Comparison of ENCODE assay signal across 8 mouse cellular contexts in the genomic region with DNA sequence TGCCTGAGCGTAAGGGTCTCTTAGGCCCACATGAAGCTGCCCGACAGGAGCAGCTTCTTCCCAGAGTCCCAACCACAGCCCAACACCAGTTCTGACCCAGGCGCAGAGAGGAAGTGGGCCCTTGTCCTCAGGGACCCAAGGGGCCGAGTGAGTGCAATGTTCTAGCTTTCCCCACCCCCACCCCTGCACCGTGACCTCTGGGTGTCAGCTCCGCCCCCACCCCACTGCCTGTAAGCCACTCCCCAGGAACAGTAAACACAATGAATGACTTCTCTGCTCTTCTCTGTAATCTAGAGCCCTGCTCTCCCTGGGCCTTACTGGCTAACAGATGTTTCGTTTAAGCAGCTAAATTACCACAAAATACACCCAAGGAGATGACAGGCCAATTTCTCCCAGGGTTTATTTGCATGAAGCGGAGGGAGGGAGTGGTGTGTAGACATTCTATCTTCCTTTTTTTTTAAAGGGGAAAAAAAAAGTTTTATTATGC. TPM values are rescaled to one million over a fixed set of nuclear protein-coding genes. Genes with fewer than 3 reads are reported as not detected.
DNase-seq lines count a peak whose midpoint lies in the region; ATAC-seq lines count a peak whose summit lies in the region.

No protein-coding gene starts in this region.

- peak; percentile 70 for DNase-seq in CD4-positive, CD25-positive, alpha-beta regulatory T cell, adult 2 months (ENCODE audit: low read depth, low spot score)
- DNase-seq in embryo, embryonic 11 days = peak; percentile 75
- DNase-seq in testis, postnatal 14 days (ENCODE audit: low spot score) = no peak
- no peak for DNase-seq in frontal cortex, postnatal 36 days (ENCODE audit: low spot score in 2 of 2)
- no peak for DNase-seq in c-Kit-positive CD71-positive TER-119-positive erythroid progenitor cells, embryonic 14.5 days (ENCODE audit: low spot score)

- H3K27me3 ChIP-seq in hindbrain, embryonic 13.5 days = no peaks in the 10 kb centered on the region
- no peaks in the 10 kb centered on the region for H3K27me3 ChIP-seq in liver, embryonic 12.5 days (replicated peaks)

- peak overlapping the region; percentile 10; the same call in 1 of the 2 replicates for H3K4me2 ChIP-seq in hindbrain, embryonic 13.5 days
- H3K4me2 ChIP-seq in liver, embryonic 12.5 days = peak overlapping the region; percentile 40

- WGBS in hindbrain, embryonic 13.5 days = 9% methylated on average over 8 of the region's 8 CpGs
- WGBS in liver, embryonic 12.5 days (ENCODE audit: insufficient replicate concordance) = 12% methylated on average over 8 of the region's 8 CpGs

- no peak for ATAC-seq in hindbrain, embryonic 13.5 days (ENCODE audit: low FRiP score)
- ATAC-seq in liver, embryonic 12.5 days = peak; percentile 69
- ATAC-seq in monocyte, adult 5-6 weeks (replicated peaks; ENCODE audit: insufficient number of reproducible peaks, low FRiP score, low TSS enrichment, poor library complexity, severe bottlenecking) = peak; percentile 68

- H3K4me1 ChIP-seq in hindbrain, embryonic 13.5 days (replicated peaks) = peaks cover 94% of the 10 kb centered on the region
- peaks cover 82% of the 10 kb centered on the region for H3K4me1 ChIP-seq in liver, embryonic 12.5 days

- no peak overlapping the region for H3K9ac ChIP-seq in hindbrain, embryonic 13.5 days
- H3K9ac ChIP-seq in liver, embryonic 12.5 days = peak overlapping the region; percentile 29; the same call in 1 of the 2 replicates

- H3K27ac ChIP-seq in hindbrain, embryonic 13.5 days = peak overlapping the region; percentile 87
- peak overlapping the region; percentile 68 for H3K27ac ChIP-seq in liver, embryonic 12.5 days

- H3K36me3 ChIP-seq in hindbrain, embryonic 13.5 days = no peaks in the 10 kb centered on the region
- no peaks in the 10 kb centered on the region for H3K36me3 ChIP-seq in liver, embryonic 12.5 days

- H3K9me3 ChIP-seq in hindbrain, embryonic 13.5 days = no peaks in the 10 kb centered on the region
- H3K9me3 ChIP-seq in liver, embryonic 12.5 days (replicated peaks) = no peaks in the 10 kb centered on the region

- H3K4me3 ChIP-seq in hindbrain, embryonic 13.5 days = no peak overlapping the region
- H3K4me3 ChIP-seq in liver, embryonic 12.5 days = no peak overlapping the region

RNA-seq across cellular contexts. Expression of gene Vav2, which starts 15.1 kb away (rescaled TPM):
- 13.4 and 15.1 TPM in 2 replicates for polyA plus RNA-seq in hindbrain, embryonic 13.5 days (2015; fragmentation: Nextera tagmentation; extraction: Ambion mirVana)
- 5.0 and 5.8 TPM in 2 replicates for polyA plus RNA-seq in liver, embryonic 12.5 days (2016; fragmentation: Nextera tagmentation; extraction: Ambion mirVana)
- 17.7 to 18.3 TPM (median 18.0 TPM) in 3 replicates for total RNA-seq in monocyte, adult 5-6 weeks (2017)

RNA-seq across cellular contexts. Expression of gene Brd3os, which starts 30.4 kb away (rescaled TPM):
- polyA plus RNA-seq in hindbrain, embryonic 13.5 days (2015; fragmentation: Nextera tagmentation; extraction: Ambion mirVana) = 35.5 and 35.8 TPM in 2 replicates
- polyA plus RNA-seq in liver, embryonic 12.5 days (2016; fragmentation: Nextera tagmentation; extraction: Ambion mirVana) = 1.3 and 1.4 TPM in 2 replicates
- 2.2 TPM in 1 of 3 replicates, not detected in the others for total RNA-seq in monocyte, adult 5-6 weeks (2017)

Comparison
In these comparisons a context has a peak if more than half of its experiments do, and no peak if none do; other contexts are left out.
1. DNase-seq: peak in CD4-positive, CD25-positive, alpha-beta regulatory T cell, adult 2 months (single experiment) and embryo, embryonic 11 days (single experiment); none in testis, postnatal 14 days (single experiment), frontal cortex, postnatal 36 days (0 of 2) and c-Kit-positive CD71-positive TER-119-positive erythroid progenitor cells, embryonic 14.5 days (single experiment).
2. RNA of gene Brd3os, which starts 30.4 kb away (polyA plus RNA-seq): 35.5 to 35.8 TPM in hindbrain, embryonic 13.5 days; 1.3 to 1.4 TPM in liver, embryonic 12.5 days; every median in the first group is over 10 times any median in the second.